24 mouse cellular contexts compared by ENCODE assay signal in genomic region chr10:127724178-127724577, GRCm38 (mm10). TPM values are rescaled to one million over a fixed set of nuclear protein-coding genes. Genes with fewer than 3 reads are reported as not detected.
DNase-seq lines count a peak whose midpoint lies in the region; ATAC-seq lines count a peak whose summit lies in the region.
"Had no signal": no experiment of that assay in that cellular context is flagged by ENCODE, and none has a peak within 500 bp of the region (broad histone marks: within the 10 kb centered on the region; RNA-seq: fewer than 3 reads in every experiment).

Gene Tac2, plus strand, starts transcription at chr10:127724478.

- WGBS in heart, embryonic 12.5 days, result 72% methylated on average over 3 of the region's 3 CpGs
- 55% methylated on average over 3 of the region's 3 CpGs for WGBS in liver, embryonic 12.5 days (ENCODE audit: insufficient replicate concordance)

- no peaks in the 10 kb centered on the region for H3K9me3 ChIP-seq in heart, embryonic 12.5 days (replicated peaks)
- no peaks in the 10 kb centered on the region for H3K9me3 ChIP-seq in liver, embryonic 12.5 days (replicated peaks)
- H3K9me3 ChIP-seq: forebrain, embryonic 13.5 days; heart, embryonic 13.5 days; hindbrain, embryonic 12.5 days; midbrain, embryonic 15.5 days; neural tube, embryonic 13.5 days had no signal

- peaks cover 19% of the 10 kb centered on the region for H3K4me1 ChIP-seq in heart, embryonic 12.5 days (replicated peaks)
- peaks cover 52% of the 10 kb centered on the region for H3K4me1 ChIP-seq in liver, embryonic 12.5 days

- DNase-seq in heart, adult 18-20 months, result no peak
- no peak for DNase-seq in liver
- no peak for DNase-seq in left cerebral cortex, postnatal 36 days (ENCODE audit: low spot score in 2 of 2)
- DNase-seq in layer of hippocampus, adult 9-11 months, result no peak
- no peak for DNase-seq in ovary, postnatal 10 days (ENCODE audit: low spot score)
- DNase-seq: adrenal gland, postnatal 25 days; cerebellum, adult 9-10 months; kidney, adult 18-20 months; lung, postnatal 4 days had no signal

- no peak within 1 kb of the TSS for H3K9ac ChIP-seq in heart, embryonic 12.5 days
- H3K9ac ChIP-seq in liver, embryonic 12.5 days, result no peak within 1 kb of the TSS; the same call in 1 of the 2 replicates
- H3K9ac ChIP-seq: forebrain, embryonic 13.5 days; heart, embryonic 13.5 days; hindbrain, embryonic 12.5 days; midbrain, embryonic 15.5 days; neural tube, embryonic 13.5 days had no signal

- no peak within 1 kb of the TSS for H3K4me3 ChIP-seq in heart, embryonic 12.5 days
- H3K4me3 ChIP-seq in liver, embryonic 12.5 days, result peak within 1 kb of the TSS; percentile 15; the same call in 1 of the 2 replicates
- H3K4me3 ChIP-seq: forebrain, embryonic 13.5 days; heart, embryonic 13.5 days; hindbrain, embryonic 12.5 days; midbrain, embryonic 15.5 days; myocyte; neural tube, embryonic 13.5 days had no signal

- ATAC-seq in heart, embryonic 12.5 days (ENCODE audit: insufficient number of reproducible peaks, low FRiP score), result no peak
- ATAC-seq in liver, embryonic 12.5 days, result no peak
- ATAC-seq: forebrain, embryonic 13.5 days; midbrain, embryonic 15.5 days had no signal

- H3K36me3 ChIP-seq in heart, embryonic 12.5 days, result no peaks in the 10 kb centered on the region
- H3K36me3 ChIP-seq in liver, embryonic 12.5 days, result no peaks in the 10 kb centered on the region
- H3K36me3 ChIP-seq: heart, embryonic 13.5 days; hindbrain, embryonic 12.5 days; midbrain, embryonic 15.5 days; neural tube, embryonic 13.5 days had no signal

- H3K27ac ChIP-seq in heart, embryonic 12.5 days (ENCODE audit: poor library complexity, severe bottlenecking), result no peak within 1 kb of the TSS
- H3K27ac ChIP-seq in liver, embryonic 12.5 days, result no peak within 1 kb of the TSS
- H3K27ac ChIP-seq: forebrain, embryonic 13.5 days; heart, embryonic 13.5 days; hindbrain, embryonic 12.5 days; midbrain, embryonic 15.5 days; neural tube, embryonic 13.5 days had no signal

- intact Hi-C loops in left cerebral cortex, postnatal 36 days (cut with DNase I), result no loop called here

- peaks cover 65% of the 10 kb centered on the region for H3K27me3 ChIP-seq in heart, embryonic 12.5 days (replicated peaks)
- peaks cover 91% of the 10 kb centered on the region for H3K27me3 ChIP-seq in liver, embryonic 12.5 days (replicated peaks)
- H3K27me3 ChIP-seq: midbrain, embryonic 15.5 days had no signal

- no peak within 1 kb of the TSS for H3K4me2 ChIP-seq in heart, embryonic 12.5 days
- H3K4me2 ChIP-seq in liver, embryonic 12.5 days, result peak within 1 kb of the TSS; percentile 40; the same call in 1 of the 2 replicates
- H3K4me2 ChIP-seq: forebrain, embryonic 13.5 days; heart, embryonic 13.5 days; hindbrain, embryonic 12.5 days; midbrain, embryonic 15.5 days; neural tube, embryonic 13.5 days had no signal

RNA-seq across cellular contexts. Expression of gene Tac2, which starts in this region (rescaled TPM):
- 4.4 and 16.9 TPM in 2 replicates for polyA plus RNA-seq in heart, embryonic 12.5 days (2016; fragmentation: Nextera tagmentation; extraction: Ambion mirVana)
- total RNA-seq in heart, adult 18-20 months (2021), result not detected
- polyA plus RNA-seq in liver, embryonic 12.5 days (2016; fragmentation: Nextera tagmentation; extraction: Ambion mirVana), result 8.6 and 14.1 TPM in 2 replicates
- 10 to 100 TPM; 15.5 to 17.5 TPM for total RNA-seq in left cerebral cortex, postnatal 36 days (2021)
- total RNA-seq: adrenal gland, postnatal 25 days; common myeloid progenitor, adult 5-6 weeks; gastrocnemius, adult 8-10 months; granulocyte monocyte progenitor cell, adult 5-6 weeks; heart, postnatal 25 days had no signal
- polyA plus RNA-seq: hindbrain, embryonic 12.5 days; lung, embryonic 16.5 days; midbrain, embryonic 15.5 days; testis, adult 2 months; urinary bladder, adult 2 months had no signal

Comparison
In these comparisons a context has a peak if more than half of its experiments do, and no peak if none do; other contexts are left out.
1. RNA of gene Tac2 (total RNA-seq): 15.5 to 17.5 TPM in left cerebral cortex, postnatal 36 days; not detected in heart, adult 18-20 months; every median in the first group is over 10 times any median in the second.